ENCODE assay signal across 15 mouse cellular contexts in the genomic region with DNA sequence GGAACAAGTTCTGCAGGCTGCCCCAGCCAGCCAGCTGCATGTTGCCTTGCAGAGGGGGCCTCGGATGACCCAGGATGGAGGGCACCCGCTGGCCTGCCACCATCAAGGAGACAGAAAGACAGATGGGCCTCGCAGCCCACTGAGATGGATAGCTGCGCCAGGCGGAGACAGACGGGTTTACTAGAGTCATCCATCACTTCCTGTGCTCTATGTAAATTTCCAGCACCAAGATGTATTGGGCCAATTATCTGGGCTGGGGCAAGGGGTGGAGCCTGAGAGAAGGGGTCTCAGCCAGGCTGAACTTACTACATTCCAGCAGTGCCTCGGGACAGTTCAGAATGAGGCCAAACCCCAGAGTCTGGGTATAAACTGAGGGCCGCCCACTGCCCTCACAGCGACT.
DNase-seq lines count a peak whose midpoint lies in the region; ATAC-seq and TF ChIP-seq lines count a peak whose summit lies in the region.
"Had no signal": no experiment of that assay in that cellular context is flagged by ENCODE, and none has a peak within 500 bp of the region (broad histone marks: within the 10 kb centered on the region; RNA-seq: fewer than 3 reads in every experiment).

No protein-coding gene starts in this region.

- no peak overlapping the region for H3K4me3 ChIP-seq in intestine, embryonic 14.5 days (ENCODE audit: low read depth, low read length)
- H3K4me3 ChIP-seq in intestine, embryonic 16.5 days (ENCODE audit: low read length) = no peak overlapping the region
- H3K4me3 ChIP-seq in lung, embryonic 14.5 days (ENCODE audit: low read depth, low read length) = no peak overlapping the region
- H3K4me3 ChIP-seq in hindbrain, embryonic 11.5 days (ENCODE audit: low read depth, low read length) = no peak overlapping the region
- no peak overlapping the region for H3K4me3 ChIP-seq in stomach, embryonic 15.5 days (replicated peaks)
- H3K4me3 ChIP-seq in midbrain, embryonic 15.5 days = no peak overlapping the region
- H3K4me3 ChIP-seq: midbrain, embryonic 13.5 days had no signal

- WGBS in intestine, embryonic 14.5 days = 16% methylated on average over 9 of the region's 9 CpGs
- WGBS in intestine, embryonic 16.5 days = 23% methylated on average over 9 of the region's 9 CpGs
- 10% methylated on average over 9 of the region's 9 CpGs for WGBS in lung, embryonic 14.5 days
- WGBS in hindbrain, embryonic 11.5 days = 30% methylated on average over 9 of the region's 9 CpGs
- WGBS in stomach, embryonic 15.5 days = 22% methylated on average over 9 of the region's 9 CpGs
- WGBS in midbrain, embryonic 15.5 days = 80% methylated on average over 9 of the region's 9 CpGs

- H3K36me3 ChIP-seq in intestine, embryonic 14.5 days (ENCODE audit: control insufficient read depth, insufficient read depth, low read length) = no peaks in the 10 kb centered on the region
- no peaks in the 10 kb centered on the region for H3K36me3 ChIP-seq in intestine, embryonic 16.5 days (ENCODE audit: control insufficient read depth, insufficient read depth, low read length)
- no peaks in the 10 kb centered on the region for H3K36me3 ChIP-seq in lung, embryonic 14.5 days (ENCODE audit: insufficient read depth)
- H3K36me3 ChIP-seq in hindbrain, embryonic 11.5 days (ENCODE audit: control insufficient read depth, insufficient read depth, low read length) = no peaks in the 10 kb centered on the region
- H3K36me3 ChIP-seq in stomach, embryonic 15.5 days = no peaks in the 10 kb centered on the region
- no peaks in the 10 kb centered on the region for H3K36me3 ChIP-seq in midbrain, embryonic 15.5 days (replicated peaks)
- H3K36me3 ChIP-seq: midbrain, embryonic 13.5 days had no signal

- ATAC-seq in intestine, embryonic 14.5 days (replicated peaks; ENCODE audit: low FRiP score, low TSS enrichment, low read depth) = no peak
- no peak for ATAC-seq in intestine, embryonic 16.5 days
- peak; percentile 39; the same call in 1 of the 2 replicates for ATAC-seq in lung, embryonic 14.5 days (ENCODE audit: insufficient read depth)
- peak; percentile 23; the same call in 1 of the 2 replicates for ATAC-seq in hindbrain, embryonic 11.5 days (ENCODE audit: low FRiP score)
- no peak for ATAC-seq in stomach, embryonic 15.5 days (ENCODE audit: insufficient read depth, low FRiP score, low read depth)
- ATAC-seq in midbrain, embryonic 15.5 days (replicated peaks) = no peak
- ATAC-seq: activated CD4-positive, CD25-positive, alpha-beta regulatory T cell, adult 4 months; forebrain, postnatal 0 days; midbrain, embryonic 13.5 days had no signal

- DNase-seq in intestine, embryonic 14.5 days (ENCODE audit: low spot score) = no peak
- DNase-seq in lung, embryonic 14.5 days = peak; percentile 31
- no peak for DNase-seq in lung, adult 18-20 months
- DNase-seq in hindbrain, embryonic 11.5 days (ENCODE audit: low spot score) = peak; percentile 39
- DNase-seq in frontal cortex, postnatal 10 days (ENCODE audit: low spot score in 2 of 2) = no peak
- DNase-seq: cerebellum, adult 18-20 months; forebrain, postnatal 0 days; liver; right cerebral cortex, postnatal 14 days; thymus, postnatal 25 days had no signal

- H3K27ac ChIP-seq in intestine, embryonic 14.5 days (ENCODE audit: low read depth) = peak overlapping the region; percentile 39; the same call in 1 of the 2 replicates
- H3K27ac ChIP-seq in intestine, embryonic 16.5 days (ENCODE audit: low read length) = no peak overlapping the region
- H3K27ac ChIP-seq in lung, embryonic 14.5 days (ENCODE audit: low read depth) = no peak overlapping the region
- peak overlapping the region; percentile 72; the same call in 1 of the 2 replicates for H3K27ac ChIP-seq in hindbrain, embryonic 11.5 days (ENCODE audit: low read depth, low read length)
- H3K27ac ChIP-seq in stomach, embryonic 15.5 days = 0 out of 2 replicates have a peak overlapping the region, but pooled peaks have one; percentile 3
- H3K27ac ChIP-seq in midbrain, embryonic 15.5 days = no peak overlapping the region
- H3K27ac ChIP-seq: midbrain, embryonic 13.5 days had no signal

- H3K27me3 ChIP-seq in intestine, embryonic 14.5 days (replicated peaks; ENCODE audit: control insufficient read depth, insufficient read depth, low read length) = 0 out of 2 replicates have a peak, but pooled peaks cover 5% of the 10 kb centered on the region
- H3K27me3 ChIP-seq in intestine, embryonic 16.5 days (replicated peaks; ENCODE audit: control insufficient read depth, insufficient read depth, low read length) = peaks cover 5% of the 10 kb centered on the region; the same call in 1 of the 2 replicates
- peaks cover 11% of the 10 kb centered on the region; the same call in 1 of the 2 replicates for H3K27me3 ChIP-seq in lung, embryonic 14.5 days (ENCODE audit: insufficient read depth, low read length)
- H3K27me3 ChIP-seq in hindbrain, embryonic 11.5 days (ENCODE audit: control insufficient read depth, insufficient read depth, low read length) = peaks cover 3% of the 10 kb centered on the region
- H3K27me3 ChIP-seq in stomach, embryonic 15.5 days (replicated peaks) = peaks cover 5% of the 10 kb centered on the region; the same call in 1 of the 2 replicates
- no peaks in the 10 kb centered on the region for H3K27me3 ChIP-seq in midbrain, embryonic 15.5 days (replicated peaks)

- peaks cover 34% of the 10 kb centered on the region for H3K4me1 ChIP-seq in intestine, embryonic 14.5 days (replicated peaks; ENCODE audit: control insufficient read depth, insufficient read depth, low read length)
- H3K4me1 ChIP-seq in intestine, embryonic 16.5 days (ENCODE audit: control insufficient read depth, insufficient read depth, low read length) = peaks cover 15% of the 10 kb centered on the region; the same call in 1 of the 2 replicates
- peaks cover 7% of the 10 kb centered on the region; the same call in 1 of the 2 replicates for H3K4me1 ChIP-seq in lung, embryonic 14.5 days (ENCODE audit: insufficient read depth)
- H3K4me1 ChIP-seq in hindbrain, embryonic 11.5 days (replicated peaks; ENCODE audit: control insufficient read depth, insufficient read depth, low read length) = peaks cover 16% of the 10 kb centered on the region
- H3K4me1 ChIP-seq in stomach, embryonic 15.5 days = peaks cover 30% of the 10 kb centered on the region
- peaks cover 38% of the 10 kb centered on the region for H3K4me1 ChIP-seq in midbrain, embryonic 15.5 days

- no peak overlapping the region for H3K9ac ChIP-seq in intestine, embryonic 14.5 days (ENCODE audit: low read length)
- H3K9ac ChIP-seq in intestine, embryonic 16.5 days (ENCODE audit: low read depth, low read length) = no peak overlapping the region
- H3K9ac ChIP-seq in lung, embryonic 14.5 days = no peak overlapping the region
- no peak overlapping the region for H3K9ac ChIP-seq in hindbrain, embryonic 11.5 days (ENCODE audit: low read depth, low read length)
- H3K9ac ChIP-seq in stomach, embryonic 15.5 days = no peak overlapping the region
- H3K9ac ChIP-seq in midbrain, embryonic 15.5 days = no peak overlapping the region
- H3K9ac ChIP-seq: forebrain, postnatal 0 days; midbrain, embryonic 13.5 days had no signal

- H3K9me3 ChIP-seq in intestine, embryonic 14.5 days (ENCODE audit: control insufficient read depth, low read length) = no peaks in the 10 kb centered on the region
- H3K9me3 ChIP-seq in intestine, embryonic 16.5 days (ENCODE audit: control insufficient read depth, low read length) = no peaks in the 10 kb centered on the region
- no peaks in the 10 kb centered on the region for H3K9me3 ChIP-seq in lung, embryonic 14.5 days (ENCODE audit: low read depth, low read length)
- H3K9me3 ChIP-seq in hindbrain, embryonic 11.5 days (ENCODE audit: control insufficient read depth, low read length) = no peaks in the 10 kb centered on the region
- no peaks in the 10 kb centered on the region for H3K9me3 ChIP-seq in stomach, embryonic 15.5 days
- H3K9me3 ChIP-seq in midbrain, embryonic 15.5 days = no peaks in the 10 kb centered on the region
- H3K9me3 ChIP-seq: midbrain, embryonic 13.5 days had no signal

- no peak overlapping the region for H3K4me2 ChIP-seq in intestine, embryonic 14.5 days (ENCODE audit: low read length)
- no peak overlapping the region for H3K4me2 ChIP-seq in intestine, embryonic 16.5 days (ENCODE audit: low read depth, low read length)
- no peak overlapping the region for H3K4me2 ChIP-seq in lung, embryonic 14.5 days
- no peak overlapping the region for H3K4me2 ChIP-seq in hindbrain, embryonic 11.5 days (replicated peaks; ENCODE audit: low read depth, low read length)
- H3K4me2 ChIP-seq in stomach, embryonic 15.5 days = no peak overlapping the region
- H3K4me2 ChIP-seq in midbrain, embryonic 15.5 days = no peak overlapping the region
- H3K4me2 ChIP-seq: midbrain, embryonic 13.5 days had no signal

- TF ChIP-seq CTCF in lung, embryonic 14.5 days (IDR thresholded peaks at IDR 0.05; ENCODE audit: low read depth) = no peak

Comparison
In these comparisons a context has a peak if more than half of its experiments do, and no peak if none do; other contexts are left out.
1. DNase-seq: peak in lung, embryonic 14.5 days (single experiment) and hindbrain, embryonic 11.5 days (single experiment); none in intestine, embryonic 14.5 days (single experiment), lung, adult 18-20 months (0 of 2) and frontal cortex, postnatal 10 days (0 of 2).
2. H3K27ac ChIP-seq: peak in intestine, embryonic 14.5 days (single experiment), hindbrain, embryonic 11.5 days (single experiment) and stomach, embryonic 15.5 days (single experiment); none in intestine, embryonic 16.5 days (single experiment), lung, embryonic 14.5 days (single experiment) and midbrain, embryonic 15.5 days (single experiment).
3. ATAC-seq: peak in lung, embryonic 14.5 days (single experiment) and hindbrain, embryonic 11.5 days (single experiment); none in intestine, embryonic 14.5 days (single experiment), intestine, embryonic 16.5 days (single experiment), stomach, embryonic 15.5 days (single experiment) and midbrain, embryonic 15.5 days (single experiment).